Mouse (Mus musculus) left cerebral cortex, postnatal 10 days (tissue): ENCODE results near the gene Use1. TPM values are rescaled to one million over a fixed set of nuclear protein-coding genes. Genes with fewer than 3 reads are reported as not detected.

Source experiments
- DNase-seq, 2 experiments: peaks; one replicate each; pipeline ENCODE4 v3.0.0; 2021 to 2022; ENCODE audit warnings: low spot score in 2 of 2, mixed read lengths in 1 of 2; ENCODE audit errors: extremely low spot score in 1 of 2
- intact Hi-C: fragments of 180-260 bp; cut with DNase I; formaldehyde crosslinking; loops from one replicate; pipeline ENCODE4 v1.15.1; 2025
- total RNA-seq, 2 experiments: library from RNA; stranded (reverse); gene quantifications; 2 replicates each; pipeline ENCODE4 v1.2.3; 2021

Gene Use1
- total RNA-seq, 2 experiments from 2014 or later = 97.6 to 103 TPM

GRCm38 (mm10) chr8:71395071-71395470 is 28.4 kb downstream of the Use1 start:
- intact Hi-C loops = no loop called here
- peak in 1 of 2 experiments; percentile 20 for DNase-seq

GRCm38 (mm10) chr8:71395629-71396028 is 29.0 kb downstream of the Use1 start, which contains the start of gene Ushbp1:
Ushbp1 (minus strand) TSS chr8:71395802.
- intact Hi-C loops = no loop called here
- DNase-seq = peak in 1 of 2 experiments; percentile 64

DNA sequence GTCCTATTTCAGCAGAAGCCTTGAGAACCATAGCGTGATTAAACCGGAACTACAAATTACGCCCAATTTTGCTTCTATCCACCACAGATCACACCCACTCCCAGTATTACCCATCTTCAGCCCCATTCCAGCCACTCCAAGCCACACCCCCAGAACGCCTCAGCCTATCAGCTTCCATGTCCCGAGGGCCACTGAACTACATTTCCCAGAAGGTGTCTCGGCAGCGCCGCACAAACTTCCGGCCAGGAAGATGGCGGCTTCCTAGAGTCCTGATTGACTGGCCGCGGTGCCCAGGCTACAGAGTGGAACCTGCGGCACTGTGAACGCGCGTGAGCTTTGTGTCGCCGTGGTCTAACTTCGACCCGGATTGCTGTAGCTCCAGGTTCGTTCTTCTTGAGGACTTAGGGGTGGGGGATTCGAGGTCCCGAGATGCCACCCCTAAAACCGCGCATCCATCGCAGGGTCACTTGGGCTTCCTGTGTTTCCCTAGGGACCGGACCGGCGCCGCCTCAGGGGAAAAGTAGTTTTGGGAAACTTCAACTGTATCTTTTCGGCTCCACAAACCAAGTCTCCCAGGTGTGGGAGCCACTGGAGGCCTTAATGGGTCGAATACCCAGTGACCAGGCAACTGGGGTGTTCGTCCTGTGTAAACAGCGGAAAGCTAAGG is 30.1 kb downstream of the Use1 start, which contains the start of gene Babam1:
Babam1 (plus strand) TSS at position 223 of the 667 bp plus-strand sequence.
- DNase-seq = peak; percentile 95 to 96
- intact Hi-C loops = no loop called here

- peak in 1 of 2 experiments; percentile 30 for DNase-seq
- intact Hi-C loops = no loop called here
Observed at GRCm38 (mm10) chr8:71397701-71398100, 31.1 kb downstream of the Use1 start.

DNA sequence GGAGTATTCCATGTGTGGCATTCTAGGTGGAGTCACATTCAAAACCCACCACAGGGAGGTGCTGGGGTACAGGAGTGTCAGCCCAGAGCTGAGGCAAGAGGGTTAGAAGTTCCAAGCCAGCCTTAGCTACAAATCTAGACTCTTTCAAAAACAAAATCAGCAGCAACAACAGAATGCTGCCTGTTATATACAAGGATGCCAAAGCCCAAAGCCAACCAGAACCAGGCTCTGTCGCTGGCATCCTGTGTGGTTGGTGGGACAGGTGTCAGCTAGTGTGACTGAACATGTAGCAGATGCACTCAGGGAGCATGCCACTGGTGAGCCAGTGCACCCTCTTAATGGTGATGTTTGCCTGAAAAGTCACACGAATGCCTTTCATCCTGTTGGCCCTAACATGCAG is 34.2 kb downstream of the Use1 start:
- DNase-seq = no peak
- intact Hi-C loops = no loop called here

- intact Hi-C loops = no loop called here
- no peak for DNase-seq
Observed at GRCm38 (mm10) chr8:71401454-71401853, 34.8 kb downstream of the Use1 start.

- intact Hi-C loops = no loop called here
Observed at GRCm38 (mm10) chr8:71402446-71402964, 35.9 kb downstream of the Use1 start.

GRCm38 (mm10) chr8:71403107-71403885 is 36.6 kb downstream of the Use1 start:
- DNase-seq = no peak
- intact Hi-C loops = no loop called here

More at GRCm38 (mm10) chr8:71402446-71402964, 35.9 kb downstream of the Use1 start:
- peak in 1 of 2 experiments; percentile 21 for DNase-seq

DNA sequence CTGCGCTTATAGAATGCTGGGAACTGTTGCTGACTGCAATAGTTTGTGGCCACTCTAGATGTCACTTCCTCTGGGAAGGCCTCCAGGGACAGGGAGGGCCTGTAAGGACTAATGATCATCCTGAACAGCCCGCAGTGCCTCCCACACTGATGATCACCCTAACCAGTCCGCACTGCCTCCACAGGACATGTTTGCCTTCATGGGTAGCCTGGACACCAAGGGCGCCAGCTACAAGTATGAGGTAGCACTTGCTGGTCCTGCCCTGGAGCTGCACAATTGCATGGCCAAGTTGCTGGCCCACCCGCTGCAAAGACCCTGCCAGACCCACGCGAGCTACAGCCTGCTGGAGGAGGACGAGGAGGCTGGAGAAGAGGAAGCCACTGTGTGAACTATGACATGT is 37.4 kb downstream of the Use1 start:
- intact Hi-C loops = no loop called here
- peak in 1 of 2 experiments; percentile 22 for DNase-seq

DNA sequence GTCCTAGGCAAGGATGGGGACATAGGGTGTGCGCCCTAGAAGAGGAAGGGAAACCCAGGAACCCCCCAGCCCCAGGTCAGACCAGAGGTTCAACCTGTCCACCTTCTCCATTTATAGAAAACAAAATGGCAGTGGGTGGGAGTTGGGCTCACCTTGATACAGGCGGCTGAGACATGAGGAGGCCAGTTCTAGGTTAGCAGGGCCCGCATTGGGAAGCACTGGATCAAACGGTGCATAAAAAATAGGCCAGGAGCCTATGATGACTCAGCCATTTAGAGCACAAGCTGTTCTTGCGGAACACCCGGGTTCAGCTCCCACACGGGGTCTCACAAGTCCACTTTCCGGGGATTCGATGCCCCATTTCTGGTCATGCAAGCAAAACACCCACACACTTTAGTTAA is 38.3 kb downstream of the Use1 start:
- peak in 1 of 2 experiments; percentile 21 for DNase-seq
- intact Hi-C loops = no loop called here

DNA sequence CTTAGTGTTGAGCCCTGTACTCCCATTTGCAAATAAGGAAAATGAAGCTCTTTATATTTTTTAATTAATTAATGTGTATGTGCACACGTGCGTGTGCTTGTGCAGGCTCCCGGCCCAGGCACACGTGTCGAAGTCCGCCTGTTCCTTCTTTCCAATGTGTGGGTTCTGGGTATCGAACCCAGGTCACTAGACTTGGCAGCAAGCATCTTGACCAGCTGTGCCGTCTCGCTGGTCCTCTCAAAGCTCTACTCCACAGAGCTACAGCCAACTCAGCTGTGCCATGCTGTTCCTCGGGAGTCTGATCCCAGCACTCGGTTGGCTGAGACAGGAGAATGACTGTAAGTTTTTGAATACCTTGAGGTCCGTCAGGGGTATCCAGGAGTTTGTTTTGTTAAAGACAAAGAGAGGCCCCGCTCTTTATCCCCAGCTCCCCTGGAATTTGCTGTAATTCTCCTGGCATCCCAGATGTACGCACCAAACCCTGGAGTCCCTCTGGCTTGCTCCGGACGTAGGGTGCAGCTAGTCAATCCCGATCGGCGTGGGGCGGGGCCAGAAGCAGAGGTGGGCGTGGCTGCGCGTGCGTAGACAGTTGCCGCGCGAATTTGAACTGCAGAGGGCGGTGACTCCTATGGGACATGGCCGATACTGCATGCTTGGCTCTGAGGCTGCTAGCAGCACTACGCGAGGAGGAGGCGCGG is 38.9 kb downstream of the Use1 start, which contains the start of gene Ankle1:
Ankle1 (plus strand) TSS at position 610 of the 698 bp plus-strand sequence.
- intact Hi-C loops = no loop called here
- peak; percentile 89 to 94 for DNase-seq

DNA sequence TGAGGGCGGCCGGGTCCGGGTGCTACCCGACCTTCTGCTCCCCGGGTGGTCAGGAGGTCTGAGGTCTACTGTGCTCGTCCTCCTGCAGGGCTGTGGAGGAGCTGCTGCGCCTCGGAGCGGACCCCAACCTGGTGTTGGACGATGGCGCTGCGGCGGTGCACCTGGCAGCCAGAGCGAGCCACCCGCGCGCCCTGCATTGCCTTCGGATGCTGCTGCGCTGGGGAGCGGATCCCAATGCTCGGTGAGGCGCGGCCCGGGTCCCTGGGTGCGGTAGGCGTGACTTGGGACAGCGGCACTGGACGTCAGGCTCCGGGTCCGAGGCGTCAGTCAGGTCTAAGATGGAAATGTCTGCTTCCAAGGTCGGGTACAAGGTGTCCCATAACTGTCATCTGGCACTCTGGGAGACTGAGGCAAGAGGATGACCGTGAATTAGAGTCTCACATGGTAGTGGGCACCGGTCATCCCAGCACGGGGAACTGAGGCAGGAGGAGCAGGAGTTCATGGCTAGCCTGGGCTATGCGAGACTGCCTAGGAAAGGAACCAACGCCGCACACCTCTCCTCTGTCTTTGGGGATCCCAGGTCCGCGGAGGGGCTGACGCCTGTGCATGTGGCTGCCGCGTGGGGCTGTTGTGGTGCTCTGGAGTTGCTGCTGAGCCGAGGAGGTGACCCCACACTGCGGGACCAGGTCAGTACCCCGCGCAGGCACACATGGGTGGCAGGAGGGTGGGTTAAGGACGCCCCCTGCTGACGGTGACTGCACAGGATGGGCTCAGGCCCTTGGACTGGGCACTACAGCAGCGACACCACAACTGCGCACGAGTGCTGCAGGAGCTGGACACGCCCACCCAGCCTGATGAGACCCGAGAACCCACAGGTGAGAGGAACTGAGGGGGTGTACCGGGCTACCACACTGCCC is 39.7 kb downstream of the Use1 start:
- intact Hi-C loops = no loop called here
- DNase-seq = peak in 1 of 2 experiments; percentile 82

- DNase-seq = peak in 1 of 2 experiments; percentile 25
- intact Hi-C loops = no loop called here
Observed at GRCm38 (mm10) chr8:71407441-71407840, 40.8 kb downstream of the Use1 start.

GRCm38 (mm10) chr8:71408231-71408630 is 41.6 kb downstream of the Use1 start:
- intact Hi-C loops = no loop called here
- DNase-seq = no peak

GRCm38 (mm10) chr8:71411535-71412273 is 45.1 kb downstream of the Use1 start:
- DNase-seq = peak in 1 of 2 experiments; percentile 27
- intact Hi-C loops = no loop called here
